Comparison of ENCODE assay signal across 14 mouse cellular contexts in genomic region chr13:57853156-57853555, GRCm38 (mm10). TPM values are rescaled to one million over a fixed set of nuclear protein-coding genes. Genes with fewer than 3 reads are reported as not detected.
"Had no signal": no experiment of that assay in that cellular context is flagged by ENCODE, and none has a peak within 500 bp of the region (broad histone marks: within the 10 kb centered on the region; RNA-seq: fewer than 3 reads in every experiment).

No protein-coding gene starts in this region.

- H3K4me3 ChIP-seq: limb, embryonic 12.5 days; midbrain, embryonic 12.5 days; neural tube, embryonic 15.5 days had no signal

- H3K4me2 ChIP-seq: limb, embryonic 12.5 days; midbrain, embryonic 12.5 days; neural tube, embryonic 15.5 days had no signal

- H3K9ac ChIP-seq: limb, embryonic 12.5 days; liver, embryonic 14.5 days; midbrain, embryonic 12.5 days; neural tube, embryonic 15.5 days had no signal

- ATAC-seq: intestine, postnatal 0 days had no signal

- DNase-seq: kidney, adult 8-10 months; kidney, postnatal 25 days; layer of hippocampus, adult 9-11 months; layer of hippocampus, postnatal 36 days; lung, adult 18-20 months; right cerebral cortex, adult 18-20 months; right cerebral cortex, postnatal 25 days; thymus, postnatal 4 days had no signal

- H3K36me3 ChIP-seq: limb, embryonic 12.5 days; midbrain, embryonic 12.5 days; neural tube, embryonic 15.5 days had no signal

- H3K27me3 ChIP-seq: limb, embryonic 12.5 days; midbrain, embryonic 12.5 days; neural tube, embryonic 15.5 days had no signal

- H3K9me3 ChIP-seq: midbrain, embryonic 12.5 days; neural tube, embryonic 15.5 days had no signal

- H3K27ac ChIP-seq: limb, embryonic 12.5 days; liver, embryonic 14.5 days; midbrain, embryonic 12.5 days; neural tube, embryonic 15.5 days had no signal

RNA-seq across cellular contexts. Expression of gene Spock1, which starts 55.0 kb away (rescaled TPM):
- total RNA-seq: liver, adult 2 months had no signal
- polyA plus RNA-seq: liver, adult 2 months had no signal
